Mouse (Mus musculus): ENCODE data around the gene Spata13.
A peak's percentile ranks its signal among the peaks of the same experiment; 100 is the strongest.

Spata13 gene

DNA sequence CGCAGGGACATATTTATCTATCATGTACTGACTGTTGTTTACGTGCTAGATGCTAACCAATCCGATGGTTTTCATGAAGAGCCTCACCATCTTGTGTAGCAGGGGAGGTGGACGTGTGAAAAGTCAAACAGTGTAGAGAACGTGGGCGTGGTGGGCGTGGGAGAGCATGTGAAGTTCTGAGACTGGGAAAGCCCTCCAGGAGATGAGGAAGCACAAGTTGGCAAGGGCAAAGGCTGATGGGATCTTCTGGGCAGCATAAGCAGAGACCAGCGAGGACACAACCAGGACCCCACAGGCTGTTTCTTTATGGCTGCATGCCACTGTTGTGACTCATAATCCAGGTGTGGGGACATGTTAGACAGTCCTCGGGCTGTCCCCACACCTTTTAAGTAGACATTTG, 5.4 kb downstream of the Spata13 start:
- DNase-seq (ENCODE audit: low read depth, low spot score), result no peak

DNA sequence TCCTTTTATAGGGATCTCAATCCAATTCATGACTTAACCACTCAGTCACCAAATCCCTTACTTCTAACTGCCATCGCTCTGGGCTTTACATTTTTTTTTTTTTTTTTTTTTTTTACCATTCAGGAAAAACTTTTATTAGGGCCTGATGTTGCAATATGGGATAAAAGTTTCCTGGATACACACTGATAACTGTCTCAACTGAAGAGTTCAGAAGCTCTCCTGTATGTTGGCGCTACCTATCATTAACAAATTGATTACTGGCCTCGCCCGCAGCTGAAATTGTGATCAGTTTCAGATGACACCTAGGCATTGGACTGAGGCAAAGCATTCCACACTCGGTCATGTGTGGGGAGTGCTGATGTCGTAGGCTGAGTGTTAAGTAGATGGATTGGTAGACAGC, 7.3 kb downstream of the Spata13 start:
- DNase-seq (ENCODE audit: low read depth, low spot score), result no peak

DNA sequence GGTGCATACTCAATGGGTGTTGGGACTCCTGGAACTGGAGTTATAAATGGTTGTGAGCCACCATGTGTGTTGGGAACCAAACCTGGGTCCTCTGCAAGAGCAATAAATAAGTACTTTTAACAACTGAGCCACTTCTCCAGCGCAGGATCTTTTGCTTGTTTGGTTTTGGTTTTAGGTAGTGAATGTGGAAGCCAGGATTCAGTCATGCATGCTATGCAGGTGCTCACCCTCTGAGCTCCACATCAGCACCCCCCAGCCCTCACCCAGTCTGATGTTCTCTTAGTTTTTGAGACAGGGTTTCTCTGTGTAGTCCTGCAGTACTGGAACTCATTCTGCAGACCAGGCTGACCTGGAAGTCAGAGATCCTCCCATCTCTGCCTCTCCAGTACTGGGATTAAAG, 8.3 kb downstream of the Spata13 start:
- DNase-seq (ENCODE audit: low read depth, low spot score), result no peak

GRCm38 (mm10) chr14:60643098-60643870, 9.5 kb downstream of the Spata13 start:
- DNase-seq (ENCODE audit: low read depth, low spot score), result no peak

GRCm38 (mm10) chr14:60646373-60646772, 12.6 kb downstream of the Spata13 start:
- no peak for DNase-seq (ENCODE audit: low read depth, low spot score)

DNA sequence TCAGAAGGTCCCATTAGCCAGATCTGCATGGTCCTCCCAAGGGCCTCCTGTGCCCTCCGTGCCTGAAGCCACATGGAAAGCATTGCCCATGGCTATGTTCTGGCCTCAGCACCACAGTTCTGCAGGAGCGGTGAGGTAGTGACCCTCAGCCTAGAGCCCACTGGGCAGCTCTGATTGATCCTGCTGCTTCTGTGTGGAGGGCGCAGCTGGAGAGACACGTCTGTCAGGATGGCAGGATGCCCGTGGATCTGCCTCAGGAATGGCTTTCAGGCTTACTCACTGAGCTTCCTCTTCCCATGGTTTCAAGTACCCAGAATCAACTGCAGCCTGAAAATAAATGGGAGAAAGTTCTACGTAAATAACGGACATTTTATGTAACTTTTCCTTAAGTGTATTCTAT, 14.1 kb downstream of the Spata13 start:
- DNase-seq (ENCODE audit: low read depth, low spot score), result no peak

GRCm38 (mm10) chr14:60648956-60649355, 15.2 kb downstream of the Spata13 start:
- DNase-seq (ENCODE audit: low read depth, low spot score), result no peak

GRCm38 (mm10) chr14:60653184-60653583, 19.4 kb downstream of the Spata13 start:
- DNase-seq (ENCODE audit: low read depth, low spot score), result no peak

- no peak for DNase-seq (ENCODE audit: low read depth, low spot score)
Observed at GRCm38 (mm10) chr14:60653977-60654376, 20.2 kb downstream of the Spata13 start.

DNA sequence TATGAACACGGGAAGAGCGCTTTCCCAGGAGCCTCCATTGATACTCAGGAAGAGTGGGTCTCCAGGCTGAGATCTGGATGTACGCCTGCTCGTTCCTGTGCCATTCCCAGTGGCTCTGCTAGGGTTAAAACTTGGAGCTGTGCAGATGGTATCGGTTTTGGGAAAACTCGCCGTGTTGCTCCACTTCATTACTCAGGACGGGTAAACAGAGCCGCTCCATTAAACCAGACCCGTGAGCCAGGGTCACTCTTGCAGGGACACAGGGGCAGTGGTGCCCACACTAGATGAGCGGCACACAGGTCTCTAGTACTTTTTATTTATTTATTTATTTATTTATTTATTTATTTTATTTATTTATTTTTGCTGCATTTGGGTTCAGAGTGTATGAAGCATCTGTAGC, 20.9 kb downstream of the Spata13 start:
- no peak for DNase-seq (ENCODE audit: low read depth, low spot score)

DNA sequence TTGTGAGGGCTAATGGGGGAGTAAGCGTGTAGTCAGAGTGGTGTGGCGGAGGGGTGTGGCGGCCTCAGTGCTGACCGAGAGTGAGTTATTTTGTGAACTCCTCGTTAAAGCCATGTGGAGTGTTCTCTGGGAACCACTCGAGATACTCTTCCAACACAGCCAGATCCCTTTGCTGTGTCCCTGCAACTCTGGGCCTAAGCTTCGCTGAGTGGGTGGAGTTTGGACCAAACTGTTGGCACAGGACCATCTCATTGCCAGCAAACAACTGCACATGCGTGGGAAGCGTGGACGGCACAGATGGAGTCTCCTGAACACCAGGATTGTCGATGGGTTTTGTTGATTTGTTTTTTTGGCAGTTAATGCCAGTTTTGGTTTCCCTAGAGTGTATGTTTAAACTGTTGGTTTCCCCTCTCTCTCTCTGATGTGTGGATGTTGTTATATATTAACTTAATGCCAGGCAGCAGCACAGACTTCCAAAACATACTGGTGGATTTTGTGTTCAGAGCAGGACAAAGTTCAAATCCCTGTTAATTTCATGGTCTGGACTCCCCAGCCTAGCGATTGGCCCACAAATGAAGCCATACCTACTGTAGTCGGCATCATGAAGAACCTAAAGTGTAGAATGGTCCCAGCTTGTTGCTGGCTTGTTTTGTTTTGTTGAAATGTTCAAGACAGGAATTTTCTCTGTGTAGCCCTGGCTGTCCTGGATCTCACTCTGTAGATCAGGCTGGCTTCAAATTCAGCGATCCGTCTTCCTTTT, 22.3 kb downstream of the Spata13 start:
- peak; percentile 50 for DNase-seq (ENCODE audit: low read depth, low spot score)

DNA sequence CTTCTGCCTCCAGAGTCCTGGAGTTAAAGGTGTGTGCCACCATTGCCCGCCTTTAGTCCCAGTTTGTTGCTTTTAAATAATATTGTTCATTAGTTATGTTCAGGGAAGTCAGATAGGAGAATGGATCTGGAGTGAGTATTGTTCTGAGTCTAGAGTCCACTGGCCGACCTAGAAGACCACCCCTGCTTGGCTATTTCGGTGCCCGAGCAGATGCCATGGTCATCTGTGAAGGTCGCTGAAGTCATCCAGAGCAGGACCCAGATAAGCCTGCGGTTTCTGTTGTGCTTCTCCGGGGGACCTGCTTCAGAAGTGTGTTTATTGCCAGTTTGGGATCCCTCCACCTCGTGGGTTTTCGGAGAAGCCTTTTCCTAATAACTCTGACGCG, 22.9 kb downstream of the Spata13 start:
- DNase-seq (ENCODE audit: low read depth, low spot score), result no peak

DNA sequence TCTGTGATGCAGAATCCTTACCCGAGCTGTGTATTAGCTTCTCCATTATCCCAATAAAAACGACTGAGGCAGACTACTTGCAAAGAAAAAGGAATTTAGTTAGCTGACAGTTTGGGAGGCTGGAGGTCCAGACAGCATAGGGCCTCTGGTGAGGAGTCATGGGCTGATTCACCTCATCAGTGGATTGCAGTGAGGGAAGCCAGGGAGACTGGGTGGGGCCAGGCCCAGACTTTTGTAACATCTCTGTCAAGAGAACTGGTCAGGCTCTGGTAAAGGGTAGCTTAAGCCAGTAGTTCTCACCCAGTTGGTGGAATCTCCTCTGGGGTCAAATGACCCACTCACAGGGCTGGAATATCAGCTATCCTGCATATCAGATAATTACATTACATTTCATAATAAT, 24.1 kb downstream of the Spata13 start:
- no peak for DNase-seq (ENCODE audit: low read depth, low spot score)

DNA sequence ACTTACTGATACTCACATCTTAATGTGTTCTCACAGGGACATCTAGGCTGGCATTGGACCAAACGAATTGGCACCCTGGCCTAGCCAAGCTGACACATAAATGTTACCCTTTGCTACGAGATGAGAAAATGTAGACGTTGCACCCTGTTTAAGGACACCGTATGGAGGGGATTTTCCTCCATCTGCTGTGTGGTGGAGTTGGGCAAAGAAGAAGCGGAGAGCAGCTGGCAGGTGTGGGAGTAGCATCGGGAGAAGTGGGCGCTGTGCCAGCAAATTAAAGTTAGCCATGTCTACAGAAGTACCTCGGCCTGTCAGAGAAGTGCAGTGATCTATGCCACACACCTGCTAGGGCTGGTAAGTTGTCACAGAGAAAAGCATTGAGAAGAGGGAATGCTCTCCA, 25.7 kb downstream of the Spata13 start:
- DNase-seq (ENCODE audit: low read depth, low spot score), result no peak

DNA sequence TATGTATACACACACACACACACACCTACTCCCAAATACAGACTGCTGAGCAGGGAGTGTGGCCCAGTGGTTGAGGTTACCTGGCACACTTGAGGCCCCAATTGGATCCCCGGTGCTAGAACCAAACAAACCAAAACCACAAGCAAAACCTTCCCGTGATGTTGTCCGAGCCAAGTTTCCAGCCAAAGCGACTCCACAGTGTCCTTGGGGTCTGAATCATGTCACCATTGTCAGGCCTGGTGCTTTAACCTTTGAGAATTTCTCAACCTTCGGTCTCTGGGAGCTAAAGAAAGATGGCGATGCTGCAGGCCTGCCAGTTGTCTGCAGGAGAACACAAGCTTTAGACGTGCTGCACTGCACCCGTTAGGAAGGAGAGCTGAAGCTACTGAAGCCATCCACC, 26.8 kb downstream of the Spata13 start:
- DNase-seq (ENCODE audit: low read depth, low spot score), result no peak

GRCm38 (mm10) chr14:60661281-60661680, 27.5 kb downstream of the Spata13 start:
- no peak for DNase-seq (ENCODE audit: low read depth, low spot score)

DNA sequence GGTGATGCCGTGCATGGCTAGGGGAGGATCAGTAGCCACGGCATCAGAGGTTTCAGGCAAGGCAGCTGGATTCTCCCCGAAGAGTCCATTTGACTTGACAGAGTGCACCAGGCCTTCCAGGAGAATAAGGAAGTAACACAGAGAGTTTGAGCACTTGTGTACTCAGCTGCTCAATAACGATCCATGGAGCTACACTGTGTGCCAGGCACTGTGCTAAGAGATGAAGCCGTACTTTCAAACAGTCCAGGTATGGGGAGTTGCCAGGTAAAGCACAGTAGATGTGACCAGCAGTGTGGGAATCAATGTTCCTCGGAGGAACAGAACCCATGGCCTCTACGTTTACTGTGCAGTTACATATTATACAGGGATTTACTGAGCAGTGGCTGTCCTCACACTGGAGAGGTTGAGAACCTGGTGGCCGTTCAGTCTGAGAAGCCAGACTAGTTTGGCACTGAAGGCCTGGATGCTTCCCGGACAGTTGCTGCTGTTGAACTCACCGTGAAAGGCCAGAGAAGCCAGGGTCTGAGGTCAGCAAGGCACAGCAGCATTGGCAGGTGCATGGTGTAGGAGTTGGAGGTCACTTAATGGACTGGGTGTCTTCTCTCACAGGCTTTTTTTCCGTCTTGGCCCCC, 29.6 kb downstream of the Spata13 start:
- DNase-seq (ENCODE audit: low read depth, low spot score), result no peak

DNA sequence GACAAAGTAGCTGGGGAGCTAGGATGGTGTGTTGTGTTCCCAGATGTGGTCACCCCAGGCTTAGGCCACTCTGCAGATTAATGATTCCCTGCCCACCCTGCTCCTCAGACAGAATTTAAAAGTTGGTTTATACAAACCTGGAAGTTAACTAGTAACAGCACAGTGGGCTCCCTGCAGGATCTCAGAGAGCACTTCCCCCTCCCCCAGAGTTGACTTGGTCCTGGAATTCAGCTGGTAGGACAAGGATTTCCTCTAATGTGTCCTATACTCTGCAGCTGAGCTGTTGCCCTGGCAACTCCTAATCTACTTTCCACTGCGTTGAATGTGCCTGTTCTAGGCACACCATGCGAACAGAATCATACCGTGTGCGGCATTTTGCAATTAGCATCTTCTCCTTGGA, 30.8 kb downstream of the Spata13 start:
- DNase-seq (ENCODE audit: low read depth, low spot score), result no peak

DNA sequence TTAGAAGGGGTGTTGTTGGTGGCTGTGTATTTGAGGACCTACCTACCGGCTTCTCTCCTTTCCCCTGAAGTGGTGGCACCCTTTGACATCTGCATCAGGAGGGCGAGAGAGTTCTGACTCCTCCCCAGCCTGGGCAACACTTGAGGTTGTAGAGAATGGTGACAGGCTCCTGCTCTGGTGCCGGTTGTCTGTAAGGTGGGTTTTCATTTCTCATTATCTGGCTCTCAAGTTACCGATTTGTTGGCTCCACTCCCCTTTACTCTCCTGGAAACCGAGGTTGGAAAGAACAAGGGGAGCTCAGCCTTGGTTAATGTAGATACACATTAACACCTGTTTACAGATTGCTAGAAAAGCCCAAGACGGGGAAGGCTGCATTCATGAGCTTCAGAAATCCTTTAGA, 31.5 kb downstream of the Spata13 start:
- no peak for DNase-seq (ENCODE audit: low read depth, low spot score)

DNA sequence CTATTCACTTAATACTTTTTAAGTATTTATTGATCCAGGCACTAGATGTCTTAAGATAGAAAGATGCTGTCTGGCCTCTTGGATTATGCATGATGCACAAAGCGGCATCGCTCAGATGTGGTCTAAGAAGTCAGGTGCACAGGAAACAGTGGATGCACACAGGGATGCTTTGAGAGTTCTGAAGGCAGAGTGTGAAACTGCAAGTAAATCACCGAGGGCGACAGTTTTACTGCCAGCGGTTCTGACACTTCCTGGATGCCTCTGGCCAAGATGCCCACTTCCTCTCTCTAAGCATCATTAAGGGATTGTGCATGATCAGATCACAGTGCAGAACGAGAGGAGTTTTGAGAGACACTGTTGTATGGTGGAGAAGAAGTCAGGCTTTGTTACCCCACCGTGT, 32.5 kb downstream of the Spata13 start:
- DNase-seq (ENCODE audit: low read depth, low spot score), result no peak

GRCm38 (mm10) chr14:60670191-60670590, 36.4 kb downstream of the Spata13 start:
- DNase-seq (ENCODE audit: low read depth, low spot score), result no peak

DNA sequence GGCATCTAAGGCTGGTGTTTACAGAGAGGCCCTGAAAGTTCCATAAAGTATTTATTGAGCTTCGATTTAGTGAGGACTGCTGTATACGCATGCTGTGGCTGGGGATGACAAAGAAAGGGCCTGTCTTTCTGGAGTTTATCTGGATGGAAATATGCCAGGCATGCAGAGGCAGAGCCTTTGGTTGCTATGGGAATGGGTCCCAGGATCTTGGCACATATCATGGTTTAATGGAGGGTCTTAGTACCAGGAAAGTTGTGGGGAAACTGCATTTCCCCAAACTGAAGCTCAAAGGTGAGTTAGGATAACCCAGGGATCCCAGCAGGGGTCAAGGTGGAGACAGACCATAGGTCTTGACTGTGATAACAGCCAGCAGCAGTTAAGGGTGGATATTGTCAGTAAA, 37.7 kb downstream of the Spata13 start:
- no peak for DNase-seq (ENCODE audit: low read depth, low spot score)

DNA sequence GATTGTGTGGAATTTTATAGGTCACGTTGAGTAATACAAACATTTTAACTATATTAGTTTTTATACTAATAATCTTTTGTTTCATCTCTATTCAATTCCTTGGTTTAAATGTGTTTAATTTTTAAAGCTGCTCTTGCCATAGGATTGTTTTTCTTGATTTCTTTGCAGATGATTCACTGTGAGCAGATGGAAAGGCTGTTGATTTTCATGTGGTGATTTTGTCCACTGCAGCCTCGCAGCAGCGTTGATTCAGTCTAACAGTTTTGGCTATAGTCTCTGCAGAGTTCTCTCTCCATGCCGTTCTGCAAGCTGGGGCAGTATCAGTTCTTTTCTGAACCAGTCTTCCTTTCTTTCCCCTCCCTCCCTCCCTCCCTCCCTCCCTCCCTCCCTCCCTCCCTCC, 41.9 kb downstream of the Spata13 start:
- DNase-seq (ENCODE audit: low read depth, low spot score), result no peak

Measured in skeletal muscle tissue, adult 2 months (tissue).